Mouse (Mus musculus): ENCODE data around the gene Hcfc2. TPM values are rescaled to one million over a fixed set of nuclear protein-coding genes. Genes with fewer than 3 reads are reported as not detected.

Gene Hcfc2
- polyA plus RNA-seq, 1 experiment from 2014 or later: 47.5 TPM

DNA sequence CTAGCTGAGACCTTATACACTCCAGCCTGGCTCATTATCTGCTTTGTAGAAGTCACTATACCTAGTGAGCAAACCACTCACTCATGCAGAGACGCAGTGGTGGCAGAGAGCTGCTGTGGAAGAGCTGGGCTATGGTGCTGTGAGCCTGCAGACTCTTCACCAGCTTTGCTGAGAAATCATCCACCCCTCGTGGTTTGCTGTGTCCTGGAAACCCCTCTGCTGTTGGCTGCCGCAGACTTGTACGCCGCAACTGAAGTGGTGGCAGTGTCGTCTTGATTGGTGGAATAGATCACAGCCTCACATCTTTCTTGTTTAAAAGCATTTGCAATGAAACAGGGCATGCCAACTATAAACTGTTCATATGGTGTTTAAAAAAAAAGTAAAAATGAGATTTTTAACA lies 48.3 kb downstream of the Hcfc2 start:
- Histone ChIP-seq H3K27ac (no peak overlapping the region), H3K4me1 (no peaks in the 10 kb centered on the region), H3K4me3 (no peak overlapping the region), H3K9ac (no peak overlapping the region), H3K9me3 (replicated peaks) (no peaks in the 10 kb centered on the region), H3K36me3 (ENCODE audit: poor library complexity, severe bottlenecking) (peaks cover 64% of the 10 kb centered on the region), H3K27me3 (no peaks in the 10 kb centered on the region), H3K4me2 (no peak overlapping the region)
- ATAC-seq: no peak
- 87% methylated on average over 6 of the region's 6 CpGs for WGBS

GRCm38 (mm10) chr10:82745301-82745700 lies 49.3 kb downstream of the Hcfc2 start:
- Histone ChIP-seq H3K9ac (no peak overlapping the region), H3K36me3 (ENCODE audit: poor library complexity, severe bottlenecking) (peaks cover 60% of the 10 kb centered on the region), H3K4me2 (no peak overlapping the region), H3K27ac (no peak overlapping the region), H3K4me3 (no peak overlapping the region), H3K27me3 (no peaks in the 10 kb centered on the region), H3K4me1 (no peaks in the 10 kb centered on the region), H3K9me3 (replicated peaks) (no peaks in the 10 kb centered on the region)
- no peak for ATAC-seq
- WGBS: 90% methylated on average over 5 of the region's 5 CpGs

GRCm38 (mm10) chr10:82746988-82747850 lies 51.3 kb downstream of the Hcfc2 start:
- Histone ChIP-seq H3K4me2 (no peak overlapping the region), H3K9me3 (replicated peaks) (no peaks in the 10 kb centered on the region), H3K4me1 (no peaks in the 10 kb centered on the region), H3K27me3 (no peaks in the 10 kb centered on the region), H3K36me3 (ENCODE audit: poor library complexity, severe bottlenecking) (peaks cover 79% of the 10 kb centered on the region), H3K27ac (no peak overlapping the region), H3K4me3 (no peak overlapping the region), H3K9ac (no peak overlapping the region)
- ATAC-seq: no peak
- 90% methylated on average over 15 of the region's 15 CpGs for WGBS

- Histone ChIP-seq H3K36me3 (ENCODE audit: poor library complexity, severe bottlenecking) (peaks cover 91% of the 10 kb centered on the region), H3K9ac (no peak overlapping the region), H3K4me3 (no peak overlapping the region), H3K4me1 (no peaks in the 10 kb centered on the region), H3K27me3 (no peaks in the 10 kb centered on the region), H3K9me3 (replicated peaks) (no peaks in the 10 kb centered on the region), H3K27ac (no peak overlapping the region), H3K4me2 (no peak overlapping the region)
- ATAC-seq: no peak
- 94% methylated on average over 6 of the region's 6 CpGs for WGBS
These were observed 54.8 kb downstream of the Hcfc2 start for GRCm38 (mm10) chr10:82750778-82751177.

DNA sequence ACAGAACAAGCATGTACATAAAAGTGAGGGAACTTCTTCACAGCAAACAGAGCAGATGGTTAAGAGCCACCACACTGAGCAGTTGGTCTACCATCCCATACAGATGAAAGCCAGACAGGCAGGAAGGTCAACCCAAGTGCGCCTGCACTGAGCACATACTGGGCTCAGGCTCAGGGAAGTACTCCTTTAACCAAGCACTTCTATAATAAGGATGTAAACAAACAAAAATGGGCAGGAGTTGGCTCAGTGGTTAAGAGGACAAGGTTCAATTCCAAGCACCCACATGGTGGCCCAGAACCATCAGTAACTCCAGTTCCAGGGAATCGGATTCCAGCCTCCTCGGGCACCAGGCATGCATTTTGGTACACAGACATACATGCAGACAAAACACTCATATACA lies 57.0 kb downstream of the Hcfc2 start:
- Histone ChIP-seq H3K9ac (no peak overlapping the region), H3K36me3 (ENCODE audit: poor library complexity, severe bottlenecking) (peaks cover 94% of the 10 kb centered on the region), H3K9me3 (replicated peaks) (no peaks in the 10 kb centered on the region), H3K27ac (no peak overlapping the region), H3K4me2 (no peak overlapping the region), H3K4me3 (no peak overlapping the region), H3K4me1 (peaks cover 11% of the 10 kb centered on the region), H3K27me3 (no peaks in the 10 kb centered on the region)
- no peak for ATAC-seq
- 98% methylated on average over 3 of the region's 3 CpGs for WGBS

GRCm38 (mm10) chr10:82754642-82755041 lies 58.7 kb downstream of the Hcfc2 start:
- no peak overlapping the region for H3K9ac ChIP-seq
- H3K27ac ChIP-seq: no peak overlapping the region
- no peak overlapping the region for H3K4me2 ChIP-seq
- H3K27me3 ChIP-seq: no peaks in the 10 kb centered on the region
- ATAC-seq: no peak
- no peak overlapping the region for H3K4me3 ChIP-seq
- WGBS: 95% methylated on average over 1 of the region's 1 CpGs
- H3K9me3 ChIP-seq (replicated peaks): no peaks in the 10 kb centered on the region
- peaks cover 28% of the 10 kb centered on the region for H3K4me1 ChIP-seq
- peaks cover 94% of the 10 kb centered on the region for H3K36me3 ChIP-seq (ENCODE audit: poor library complexity, severe bottlenecking)

- ATAC-seq: no peak; the same call in 1 of the 2 replicates
- Histone ChIP-seq H3K4me2 (no peak overlapping the region), H3K27me3 (no peaks in the 10 kb centered on the region), H3K4me1 (peaks cover 36% of the 10 kb centered on the region), H3K9ac (no peak overlapping the region), H3K27ac (peak overlapping the region; percentile 57; the same call in 1 of the 2 replicates), H3K9me3 (replicated peaks) (no peaks in the 10 kb centered on the region), H3K4me3 (no peak overlapping the region), H3K36me3 (ENCODE audit: poor library complexity, severe bottlenecking) (peaks cover 97% of the 10 kb centered on the region)
- 88% methylated on average over 11 of the region's 11 CpGs for WGBS
These were observed 59.4 kb downstream of the Hcfc2 start for GRCm38 (mm10) chr10:82755213-82755890.

- H3K36me3 ChIP-seq (ENCODE audit: poor library complexity, severe bottlenecking): peaks cover 95% of the 10 kb centered on the region
- no peak overlapping the region for H3K9ac ChIP-seq
- H3K27ac ChIP-seq: no peak overlapping the region
- H3K4me3 ChIP-seq: no peak overlapping the region
- no peaks in the 10 kb centered on the region for H3K27me3 ChIP-seq
- no peak overlapping the region for H3K4me2 ChIP-seq
- H3K4me1 ChIP-seq: peaks cover 47% of the 10 kb centered on the region
- no peaks in the 10 kb centered on the region for H3K9me3 ChIP-seq (replicated peaks)
- no peak for ATAC-seq
- 91% methylated on average over 9 of the region's 9 CpGs for WGBS
These were observed 60.5 kb downstream of the Hcfc2 start for GRCm38 (mm10) chr10:82756466-82756865.

GRCm38 (mm10) chr10:82757341-82757740 lies 61.4 kb downstream of the Hcfc2 start:
- Histone ChIP-seq H3K36me3 (ENCODE audit: poor library complexity, severe bottlenecking) (peaks cover 87% of the 10 kb centered on the region), H3K4me1 (peaks cover 55% of the 10 kb centered on the region), H3K9ac (no peak overlapping the region), H3K27me3 (no peaks in the 10 kb centered on the region), H3K4me2 (peak overlapping the region; percentile 6; the same call in 1 of the 2 replicates), H3K27ac (peak overlapping the region; percentile 31; the same call in 1 of the 2 replicates), H3K4me3 (no peak overlapping the region), H3K9me3 (replicated peaks) (no peaks in the 10 kb centered on the region)
- ATAC-seq: no peak
- 48% methylated on average over 9 of the region's 9 CpGs for WGBS

DNA sequence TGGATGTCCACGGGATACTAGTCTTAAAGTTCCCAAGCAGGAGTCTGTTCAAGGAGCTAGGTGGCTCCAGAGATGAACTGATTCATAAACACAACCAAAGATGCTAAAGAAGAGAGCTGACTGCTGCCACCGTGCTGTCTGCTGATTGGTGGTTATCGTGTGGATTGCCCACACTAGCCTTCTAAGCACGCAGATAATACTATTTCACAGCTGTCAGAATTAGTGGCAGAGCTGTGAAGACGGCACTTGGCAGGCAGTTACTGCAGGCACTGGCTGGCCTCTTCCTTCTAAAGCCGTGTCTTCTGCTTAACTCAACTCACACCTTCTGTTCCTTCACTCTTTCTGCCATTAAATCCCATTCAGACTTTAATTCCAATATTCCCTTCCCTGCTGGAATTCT lies 62.4 kb downstream of the Hcfc2 start:
- peaks cover 76% of the 10 kb centered on the region for H3K36me3 ChIP-seq (ENCODE audit: poor library complexity, severe bottlenecking)
- H3K4me2 ChIP-seq: no peak overlapping the region
- no peak overlapping the region for H3K4me3 ChIP-seq
- 74% methylated on average over 6 of the region's 6 CpGs for WGBS
- H3K9ac ChIP-seq: no peak overlapping the region
- H3K4me1 ChIP-seq: peaks cover 58% of the 10 kb centered on the region
- no peaks in the 10 kb centered on the region for H3K27me3 ChIP-seq
- peak overlapping the region; percentile 44 for H3K27ac ChIP-seq
- no peak for ATAC-seq
- no peaks in the 10 kb centered on the region for H3K9me3 ChIP-seq (replicated peaks)

- no peaks in the 10 kb centered on the region for H3K27me3 ChIP-seq
- no peak overlapping the region for H3K9ac ChIP-seq
- H3K4me3 ChIP-seq: no peak overlapping the region
- H3K4me2 ChIP-seq: no peak overlapping the region
- peak overlapping the region; percentile 44; the same call in 1 of the 2 replicates for H3K27ac ChIP-seq
- H3K36me3 ChIP-seq (ENCODE audit: poor library complexity, severe bottlenecking): peaks cover 71% of the 10 kb centered on the region
- H3K4me1 ChIP-seq: peaks cover 58% of the 10 kb centered on the region
- no peaks in the 10 kb centered on the region for H3K9me3 ChIP-seq (replicated peaks)
- WGBS: 96% methylated on average over 3 of the region's 3 CpGs
- ATAC-seq: no peak
These were observed 62.9 kb downstream of the Hcfc2 start for GRCm38 (mm10) chr10:82758878-82759277.

DNA sequence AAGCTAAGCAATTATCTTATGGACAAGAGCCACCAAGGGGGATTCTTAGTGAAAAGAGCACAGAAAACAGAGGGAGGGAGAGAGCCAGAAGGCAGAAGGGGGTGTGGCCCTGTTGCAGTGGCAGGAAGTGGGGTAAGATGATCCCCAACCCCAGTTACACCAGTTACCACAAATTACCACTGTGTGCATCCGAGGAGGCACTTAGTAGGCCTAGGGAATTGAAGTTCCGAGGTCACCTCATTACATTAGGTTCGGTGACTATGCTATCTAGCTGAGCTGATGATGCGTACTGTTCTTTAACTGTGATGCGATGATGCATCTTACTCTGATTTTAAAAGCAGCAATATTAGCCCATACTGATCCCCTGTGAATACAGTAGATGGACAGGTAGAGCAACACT lies 63.7 kb downstream of the Hcfc2 start:
- Histone ChIP-seq H3K27ac (no peak overlapping the region), H3K27me3 (no peaks in the 10 kb centered on the region), H3K4me3 (no peak overlapping the region), H3K9ac (no peak overlapping the region), H3K36me3 (ENCODE audit: poor library complexity, severe bottlenecking) (peaks cover 63% of the 10 kb centered on the region), H3K4me2 (peak overlapping the region; percentile 78), H3K4me1 (peaks cover 63% of the 10 kb centered on the region), H3K9me3 (replicated peaks) (no peaks in the 10 kb centered on the region)
- WGBS: 92% methylated on average over 5 of the region's 5 CpGs
- ATAC-seq: no peak

Measured in forebrain, embryonic 13.5 days (tissue).